Mouse (Mus musculus) lung, postnatal 4 days (tissue): Measurements from ENCODE around the gene Scn3b.

ENCODE experiments used
- DNase-seq, 2 experiments: peaks; one replicate each; pipeline ENCODE4 v3.0.0; 2021

Scn3b gene

GRCm38 (mm10) chr9:40269880-40270279 lies 863 bp downstream of the Scn3b start:
- DNase-seq: no peak

GRCm38 (mm10) chr9:40271075-40271474 lies 2.1 kb downstream of the Scn3b start:
- peak in 1 of 2 experiments; percentile 26 for DNase-seq

GRCm38 (mm10) chr9:40272822-40273221 lies 3.8 kb downstream of the Scn3b start:
- DNase-seq: peak in 1 of 2 experiments; percentile 20

GRCm38 (mm10) chr9:40275904-40276303 lies 6.9 kb downstream of the Scn3b start:
- DNase-seq: no peak

- no peak for DNase-seq
Observed at GRCm38 (mm10) chr9:40277671-40278070, 8.7 kb downstream of the Scn3b start.

GRCm38 (mm10) chr9:40279438-40279837 lies 10.4 kb downstream of the Scn3b start:
- no peak for DNase-seq

GRCm38 (mm10) chr9:40282968-40283367 lies 14.0 kb downstream of the Scn3b start:
- no peak for DNase-seq

GRCm38 (mm10) chr9:40292475-40292874 lies 23.5 kb downstream of the Scn3b start:
- no peak for DNase-seq

- DNase-seq: no peak
Observed at GRCm38 (mm10) chr9:40293286-40293685, 24.3 kb downstream of the Scn3b start.

GRCm38 (mm10) chr9:40293740-40294139 lies 24.7 kb downstream of the Scn3b start:
- no peak for DNase-seq

GRCm38 (mm10) chr9:40294210-40294609 lies 25.2 kb downstream of the Scn3b start:
- DNase-seq: no peak

GRCm38 (mm10) chr9:40294866-40295265 lies 25.8 kb downstream of the Scn3b start:
- DNase-seq: no peak

GRCm38 (mm10) chr9:40296251-40296650 lies 27.2 kb downstream of the Scn3b start:
- no peak for DNase-seq

GRCm38 (mm10) chr9:40297969-40298368 lies 29.0 kb downstream of the Scn3b start:
- no peak for DNase-seq

- no peak for DNase-seq
Observed at GRCm38 (mm10) chr9:40299323-40299722, 30.3 kb downstream of the Scn3b start.

- no peak for DNase-seq
Observed at GRCm38 (mm10) chr9:40300018-40300989, 31.3 kb downstream of the Scn3b start.

GRCm38 (mm10) chr9:40301475-40301874 lies 32.5 kb downstream of the Scn3b start:
- no peak for DNase-seq

GRCm38 (mm10) chr9:40302375-40302774 lies 33.4 kb downstream of the Scn3b start:
- no peak for DNase-seq

- DNase-seq: no peak
Observed at GRCm38 (mm10) chr9:40304243-40304642, 35.2 kb downstream of the Scn3b start.

- no peak for DNase-seq
Observed at GRCm38 (mm10) chr9:40307311-40307710, 38.3 kb downstream of the Scn3b start.

GRCm38 (mm10) chr9:40309876-40310275 lies 40.9 kb downstream of the Scn3b start:
- DNase-seq: no peak

GRCm38 (mm10) chr9:40311813-40312212 lies 42.8 kb downstream of the Scn3b start:
- DNase-seq: no peak

- DNase-seq: peak; percentile 27 to 59
Observed at GRCm38 (mm10) chr9:40316865-40317660, 48.0 kb downstream of the Scn3b start.

- DNase-seq: no peak
Observed at GRCm38 (mm10) chr9:40317735-40318134, 48.7 kb downstream of the Scn3b start.
